Mouse (Mus musculus) neural tube, embryonic 13.5 days (tissue): ENCODE measurements around the gene Elf4. TPM values are rescaled to one million over a fixed set of nuclear protein-coding genes. Genes with fewer than 3 reads are reported as not detected.
"Not testable (repeated sequence)": the region's sequence is repeated elsewhere in the genome, so short reads cannot be mapped to it uniquely, and the experiment has no call there.

Source experiments
- ATAC-seq: fragments of 200-750 bp; cut with Nextera tagmentation; 2 replicates; pipeline ENCODE4 v1.8.0; 2017; ENCODE audit warnings: low read depth, mild to moderate bottlenecking, moderate TSS enrichment, moderate library complexity
- H3K27ac ChIP-seq: fragments of 300-500 bp; sonication (generic); replicated peaks from 2 replicates; pipeline ENCODE4 v1.5.1; 2015; ENCODE audit warnings: moderate library complexity, mild to moderate bottlenecking, inconsistent platforms
- H3K27me3 ChIP-seq: fragments of 300-500 bp; sonication (generic); 2 replicates; pipeline ENCODE4 v1.6.1; 2015; ENCODE audit warnings: mild to moderate bottlenecking, inconsistent platforms
- H3K36me3 ChIP-seq: fragments of 300-500 bp; sonication (generic); 2 replicates; pipeline ENCODE4 v1.6.1; 2015; ENCODE audit warnings: mild to moderate bottlenecking, inconsistent platforms
- H3K4me1 ChIP-seq: fragments of 300-500 bp; sonication (generic); replicated peaks from 2 replicates; pipeline ENCODE4 v1.6.1; 2015; ENCODE audit warnings: inconsistent platforms
- H3K4me2 ChIP-seq: fragments of 300-500 bp; sonication (generic); 2 replicates; pipeline ENCODE4 v1.6.1; 2015; ENCODE audit warnings: inconsistent platforms, mild to moderate bottlenecking, moderate library complexity
- H3K4me3 ChIP-seq: fragments of 300-500 bp; sonication (generic); 2 replicates; pipeline ENCODE4 v1.5.1; 2015; ENCODE audit warnings: mild to moderate bottlenecking, inconsistent platforms
- H3K9ac ChIP-seq: fragments of 300-500 bp; sonication (generic); 2 replicates; pipeline ENCODE4 v1.6.1; 2015; ENCODE audit warnings: moderate library complexity, mild to moderate bottlenecking, inconsistent platforms
- H3K9me3 ChIP-seq: fragments of 300-500 bp; sonication (generic); 2 replicates; pipeline ENCODE4 v1.6.1; 2016; ENCODE audit warnings: inconsistent platforms
- WGBS: fragments of 180-500 bp; shearing (Covaris S2); methylation state at CpG from one replicate; pipeline ENCODE4 v1.1.7; 2015; 5-methylcytosine and 5-hydroxymethylcytosine counted together
- polyA plus RNA-seq: library from polyadenylated mRNA; unstranded; fragments of >200 nt; fragmentation: Nextera tagmentation; extraction: Ambion mirVana; gene quantifications from 2 replicates; pipeline ENCODE4 v1.2.1, GENCODE M21; 2015

The Elf4 gene
- polyA plus RNA-seq, 1 experiment from 2014 or later = 0.85 TPM

- Histone ChIP-seq H3K27ac (no peak overlapping the region), H3K9ac (no peak overlapping the region), H3K9me3 (no peaks in the 10 kb centered on the region), H3K4me1 (no peaks in the 10 kb centered on the region), H3K4me3 (no peak overlapping the region), H3K4me2 (no peak overlapping the region), H3K27me3 (peaks cover 46% of the 10 kb centered on the region), H3K36me3 (no peaks in the 10 kb centered on the region)
- 28% methylated on average over 9 of the region's 9 CpGs for WGBS
- no peak for ATAC-seq
Measured at GRCm38 (mm10) chrX:48455018-48455417, 7.9 kb downstream of the Elf4 start.

DNA sequence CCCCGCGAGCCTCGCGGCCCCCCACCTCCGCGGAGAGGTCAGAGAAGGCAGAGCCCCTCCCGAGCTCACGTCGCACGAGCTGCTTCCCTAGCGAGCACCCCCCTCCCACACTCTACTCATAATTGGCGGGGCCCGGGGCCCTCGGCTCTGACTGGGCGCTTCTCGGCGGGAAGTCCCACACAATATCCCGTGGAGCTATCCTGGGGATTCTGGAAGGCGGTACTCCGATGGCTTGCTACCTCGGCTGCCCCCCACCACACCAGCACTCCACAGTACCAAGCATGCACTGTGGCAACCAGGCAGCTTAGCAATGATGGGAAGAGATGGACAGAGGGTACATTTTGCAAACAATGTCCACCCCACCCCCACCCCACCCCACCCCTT is 8.4 kb downstream of the Elf4 start:
- Histone ChIP-seq H3K27ac (no peak overlapping the region), H3K4me3 (peak overlapping the region; percentile 41), H3K27me3 (peaks cover 46% of the 10 kb centered on the region), H3K36me3 (no peaks in the 10 kb centered on the region), H3K4me2 (peak overlapping the region; percentile 49), H3K9me3 (no peaks in the 10 kb centered on the region), H3K9ac (peak overlapping the region; percentile 49; the same call in 1 of the 2 replicates), H3K4me1 (no peaks in the 10 kb centered on the region)
- ATAC-seq = peak; percentile 54
- 19% methylated on average over 21 of the region's 21 CpGs for WGBS

- Histone ChIP-seq H3K27me3 (peaks cover 46% of the 10 kb centered on the region), H3K4me3 (peak overlapping the region; percentile 41), H3K4me2 (peak overlapping the region; percentile 49), H3K9me3 (no peaks in the 10 kb centered on the region), H3K27ac (no peak overlapping the region), H3K4me1 (no peaks in the 10 kb centered on the region), H3K36me3 (no peaks in the 10 kb centered on the region), H3K9ac (peak overlapping the region; percentile 49; the same call in 1 of the 2 replicates)
- 21% methylated on average over 41 of the region's 91 CpGs for WGBS
- peak; percentile 67 for ATAC-seq
Measured at GRCm38 (mm10) chrX:48453736-48454494, 9.0 kb downstream of the Elf4 start.

DNA sequence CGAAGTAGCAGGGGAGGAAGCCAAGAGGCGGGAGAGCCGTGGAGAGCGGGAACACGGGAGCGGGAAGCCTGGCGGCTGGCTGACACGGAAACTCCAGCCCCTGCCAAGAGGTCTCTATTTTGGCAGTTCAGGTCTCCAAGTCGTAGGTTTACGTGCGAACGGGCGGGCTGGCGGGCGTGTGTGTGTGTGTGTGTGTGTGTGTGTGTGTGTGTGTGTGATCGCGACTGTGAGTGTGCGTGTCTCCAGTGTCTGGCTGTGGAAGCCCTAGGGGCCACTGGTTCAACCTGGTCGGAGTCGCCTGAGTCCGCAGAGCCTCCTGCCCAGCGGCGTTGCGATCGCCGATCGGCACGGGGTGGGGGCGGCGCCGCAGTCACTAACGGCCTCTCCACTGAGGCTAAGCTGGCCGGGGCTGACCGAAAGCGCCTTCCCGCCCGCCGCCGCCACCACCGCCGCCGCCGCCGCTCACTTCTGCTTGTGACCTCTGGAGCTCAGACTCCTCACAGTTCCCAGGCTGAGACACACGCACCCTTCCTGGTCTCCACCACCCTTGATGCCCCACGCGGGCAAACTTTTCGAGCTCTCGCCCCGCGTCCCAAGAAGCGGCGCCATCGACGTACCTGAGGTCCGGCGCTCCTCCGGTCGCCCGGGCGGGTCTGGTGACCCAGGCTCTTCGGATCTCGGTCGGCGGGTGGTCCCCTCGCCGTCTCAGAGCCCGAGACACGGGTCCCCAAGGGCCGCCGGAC is 9.8 kb downstream of the Elf4 start:
- no peak overlapping the region for H3K27ac ChIP-seq
- no peaks in the 10 kb centered on the region for H3K4me1 ChIP-seq
- ATAC-seq = peak; percentile 33; the same call in 1 of the 2 replicates
- H3K27me3 ChIP-seq = peaks cover 46% of the 10 kb centered on the region
- H3K4me3 ChIP-seq = peak overlapping the region; percentile 41
- WGBS = 23% methylated on average over 63 of the region's 71 CpGs
- no peaks in the 10 kb centered on the region for H3K36me3 ChIP-seq
- peak overlapping the region; percentile 49 for H3K4me2 ChIP-seq
- no peaks in the 10 kb centered on the region for H3K9me3 ChIP-seq
- H3K9ac ChIP-seq = 0 out of 2 replicates have a peak overlapping the region, but pooled peaks have one; percentile 49

DNA sequence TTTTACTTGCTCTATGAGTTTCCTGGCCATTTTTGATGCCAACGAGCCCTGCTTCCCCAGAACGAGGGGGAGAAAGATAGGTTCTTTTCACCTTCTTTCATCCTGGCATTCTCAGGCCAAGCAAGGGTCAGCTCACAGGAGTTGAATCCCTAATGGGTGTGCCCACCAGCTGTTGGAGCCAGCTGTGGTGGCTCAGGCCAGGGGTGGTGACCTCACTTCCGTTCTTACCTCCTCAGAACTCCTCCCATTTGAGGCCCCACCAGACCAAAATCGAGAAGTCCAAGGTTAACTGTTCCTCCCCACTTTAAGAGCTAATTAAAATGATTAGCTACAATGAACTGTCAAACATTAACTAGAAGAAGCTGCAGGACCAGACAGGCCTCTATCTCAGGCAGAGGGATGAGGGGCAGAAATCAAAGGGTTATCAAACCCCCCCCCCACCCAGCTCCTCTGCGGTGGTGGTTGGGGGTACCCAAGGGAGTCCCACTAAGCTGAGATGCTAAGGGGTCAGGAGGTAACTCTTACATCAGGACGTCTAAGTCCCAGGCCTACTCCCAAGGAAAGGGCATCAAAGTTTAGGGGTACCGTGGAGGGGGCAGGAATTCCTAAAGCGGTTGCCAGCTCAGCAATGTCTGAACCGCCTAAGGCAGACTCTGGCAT is 10.6 kb downstream of the Elf4 start:
- no peaks in the 10 kb centered on the region for H3K9me3 ChIP-seq
- H3K4me3 ChIP-seq = peak overlapping the region; percentile 41
- WGBS = 34% methylated on average over 9 of the region's 9 CpGs
- no peaks in the 10 kb centered on the region for H3K4me1 ChIP-seq
- H3K9ac ChIP-seq = no peak overlapping the region
- H3K27ac ChIP-seq = no peak overlapping the region
- peaks cover 46% of the 10 kb centered on the region for H3K27me3 ChIP-seq
- ATAC-seq = no peak
- H3K36me3 ChIP-seq = no peaks in the 10 kb centered on the region
- H3K4me2 ChIP-seq = peak overlapping the region; percentile 49

- H3K9me3 ChIP-seq = no peaks in the 10 kb centered on the region
- H3K27me3 ChIP-seq = peaks cover 26% of the 10 kb centered on the region
- no peak overlapping the region for H3K9ac ChIP-seq
- H3K4me2 ChIP-seq = no peak overlapping the region
- H3K4me1 ChIP-seq = no peaks in the 10 kb centered on the region
- no peaks in the 10 kb centered on the region for H3K36me3 ChIP-seq
- H3K27ac ChIP-seq = no peak overlapping the region
- H3K4me3 ChIP-seq = no peak overlapping the region
- no peak for ATAC-seq
- WGBS = 31% methylated on average over 10 of the region's 10 CpGs
Measured at GRCm38 (mm10) chrX:48449646-48450045, 13.3 kb downstream of the Elf4 start.

GRCm38 (mm10) chrX:48444677-48445076 is 18.3 kb downstream of the Elf4 start:
- Histone ChIP-seq H3K4me2 (no peak overlapping the region), H3K9me3 (no peaks in the 10 kb centered on the region), H3K36me3 (no peaks in the 10 kb centered on the region), H3K4me3 (no peak overlapping the region), H3K9ac (no peak overlapping the region), H3K27ac (no peak overlapping the region), H3K27me3 (no peaks in the 10 kb centered on the region), H3K4me1 (no peaks in the 10 kb centered on the region)
- no peak for ATAC-seq
- WGBS = 86% methylated on average over 4 of the region's 4 CpGs

GRCm38 (mm10) chrX:48441954-48442353 is 21.0 kb downstream of the Elf4 start:
- H3K4me3 ChIP-seq = no peak overlapping the region
- WGBS = 84% methylated on average over 7 of the region's 7 CpGs
- H3K4me2 ChIP-seq = no peak overlapping the region
- H3K27me3 ChIP-seq = no peaks in the 10 kb centered on the region
- H3K9ac ChIP-seq = no peak overlapping the region
- H3K4me1 ChIP-seq = no peaks in the 10 kb centered on the region
- H3K9me3 ChIP-seq = no peaks in the 10 kb centered on the region
- no peak overlapping the region for H3K27ac ChIP-seq
- no peak for ATAC-seq
- no peaks in the 10 kb centered on the region for H3K36me3 ChIP-seq

- no peaks in the 10 kb centered on the region for H3K4me1 ChIP-seq
- 94% methylated on average over 6 of the region's 6 CpGs for WGBS
- no peak for ATAC-seq
- H3K36me3 ChIP-seq = no peaks in the 10 kb centered on the region
- H3K27me3 ChIP-seq = no peaks in the 10 kb centered on the region
- H3K9ac ChIP-seq = no peak overlapping the region
- H3K4me2 ChIP-seq = no peak overlapping the region
- H3K4me3 ChIP-seq = no peak overlapping the region
- H3K9me3 ChIP-seq = no peaks in the 10 kb centered on the region
- no peak overlapping the region for H3K27ac ChIP-seq
Measured at GRCm38 (mm10) chrX:48441548-48441947, 21.4 kb downstream of the Elf4 start.

GRCm38 (mm10) chrX:48439036-48439435 is 23.9 kb downstream of the Elf4 start:
- H3K9ac ChIP-seq = no peak overlapping the region
- no peak overlapping the region for H3K27ac ChIP-seq
- no peak overlapping the region for H3K4me2 ChIP-seq
- H3K36me3 ChIP-seq = no peaks in the 10 kb centered on the region
- no peak for ATAC-seq
- no peaks in the 10 kb centered on the region for H3K9me3 ChIP-seq
- no peaks in the 10 kb centered on the region for H3K4me1 ChIP-seq
- no peaks in the 10 kb centered on the region for H3K27me3 ChIP-seq
- WGBS = 67% methylated on average over 4 of the region's 4 CpGs
- no peak overlapping the region for H3K4me3 ChIP-seq

- H3K27me3 ChIP-seq, H3K9ac ChIP-seq, H3K27ac ChIP-seq, ATAC-seq, H3K9me3 ChIP-seq, H3K4me1 ChIP-seq, H3K4me3 ChIP-seq, H3K4me2 ChIP-seq, H3K36me3 ChIP-seq: not testable (repeated sequence)
- 84% methylated on average over 6 of the region's 7 CpGs for WGBS
Measured at GRCm38 (mm10) chrX:48436082-48436481, 26.9 kb downstream of the Elf4 start.

DNA sequence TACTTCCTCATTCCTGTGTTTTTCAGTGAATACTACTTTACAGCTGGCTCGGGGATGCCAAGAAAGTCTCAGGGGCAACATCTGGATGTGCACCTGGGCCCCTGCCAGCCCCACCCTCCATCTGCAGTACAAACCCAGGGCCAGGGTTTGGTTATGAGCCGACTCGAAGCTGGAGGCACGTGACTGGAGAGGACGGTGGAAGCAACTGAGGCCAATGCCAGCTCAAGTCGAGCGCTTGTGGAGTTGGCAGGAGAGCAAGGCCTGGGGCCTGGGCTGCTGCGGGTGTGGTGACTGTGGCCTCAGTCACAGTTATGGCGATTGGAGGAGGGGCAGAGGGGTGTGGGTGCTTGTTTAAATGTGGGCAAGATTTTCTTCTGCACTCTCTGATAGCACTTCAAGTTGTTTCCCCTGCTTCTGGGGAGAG is 27.4 kb downstream of the Elf4 start:
- Histone ChIP-seq H3K9me3 (no peaks in the 10 kb centered on the region), H3K4me2 (no peak overlapping the region), H3K4me1 (no peaks in the 10 kb centered on the region), H3K36me3 (no peaks in the 10 kb centered on the region), H3K27me3 (no peaks in the 10 kb centered on the region), H3K9ac (no peak overlapping the region), H3K27ac (no peak overlapping the region), H3K4me3 (no peak overlapping the region)
- ATAC-seq = no peak
- WGBS = 82% methylated on average over 9 of the region's 9 CpGs
